Mouse (Mus musculus) MN1 (cell line): ENCODE results near the gene Phrf1.
"Not testable (repeated sequence)": the region's sequence is repeated elsewhere in the genome, so short reads cannot be mapped to it uniquely, and the experiment has no call there.

Experiments used
- DNase-seq: peaks from one replicate; pipeline ENCODE4 v3.0.0-alpha.2; 2016; ENCODE audit warnings: low spot score

Gene Phrf1

DNA sequence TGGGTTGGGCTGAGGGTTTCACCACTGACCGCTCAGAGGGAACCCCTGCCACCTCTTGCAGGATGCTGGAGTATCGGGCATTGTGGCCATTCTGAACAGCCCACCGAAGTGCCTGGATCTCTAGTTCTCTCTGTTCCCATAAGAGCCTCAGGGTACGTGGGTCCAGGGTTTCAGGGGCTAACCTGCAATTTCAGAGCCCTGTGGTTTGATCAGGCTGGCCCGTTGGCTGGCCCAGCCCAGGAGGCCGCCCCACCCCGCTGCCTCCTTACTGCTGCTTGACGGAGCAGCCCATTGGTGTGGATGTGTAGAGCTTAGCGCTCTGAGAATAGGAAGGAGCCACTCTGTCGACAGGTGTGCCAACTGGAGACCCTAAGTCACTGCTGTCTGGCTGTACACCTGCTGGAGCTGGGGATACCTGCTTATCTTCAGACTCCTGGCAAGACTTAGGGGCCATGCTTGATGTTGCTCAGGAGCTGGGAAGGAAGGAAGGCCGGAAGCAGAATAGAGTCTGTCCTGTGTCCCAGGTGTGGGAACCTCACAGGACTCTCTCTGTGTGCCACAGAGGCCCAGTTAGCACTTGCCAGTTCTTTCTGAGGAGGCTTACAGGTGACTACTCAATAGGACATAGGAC is 14.9 kb upstream of the Phrf1 start, which contains the start of gene Lmntd2:
Gene Lmntd2 (minus strand): TSS at position 476 of the 631 bp plus-strand sequence.
- DNase-seq: no peak

DNA sequence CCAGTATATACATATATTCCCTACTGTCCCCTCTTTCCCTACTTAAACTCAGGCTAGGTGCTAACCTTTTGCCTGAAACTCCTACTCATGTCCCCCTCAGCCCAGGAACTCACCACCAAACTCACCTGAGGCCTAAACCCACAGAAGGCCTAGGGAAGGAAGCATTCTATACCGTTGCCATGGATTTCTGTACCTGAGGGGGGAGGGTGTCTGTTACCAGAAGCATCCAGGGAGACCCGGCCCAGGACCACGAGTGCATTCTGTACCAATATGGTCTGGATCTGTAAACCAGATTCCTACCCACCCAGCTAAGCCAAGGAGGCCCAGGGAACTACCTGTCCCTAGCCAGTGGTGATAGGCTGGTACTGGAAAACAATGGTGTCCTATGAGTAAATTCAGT is 14.3 kb upstream of the Phrf1 start:
- no peak for DNase-seq

DNA sequence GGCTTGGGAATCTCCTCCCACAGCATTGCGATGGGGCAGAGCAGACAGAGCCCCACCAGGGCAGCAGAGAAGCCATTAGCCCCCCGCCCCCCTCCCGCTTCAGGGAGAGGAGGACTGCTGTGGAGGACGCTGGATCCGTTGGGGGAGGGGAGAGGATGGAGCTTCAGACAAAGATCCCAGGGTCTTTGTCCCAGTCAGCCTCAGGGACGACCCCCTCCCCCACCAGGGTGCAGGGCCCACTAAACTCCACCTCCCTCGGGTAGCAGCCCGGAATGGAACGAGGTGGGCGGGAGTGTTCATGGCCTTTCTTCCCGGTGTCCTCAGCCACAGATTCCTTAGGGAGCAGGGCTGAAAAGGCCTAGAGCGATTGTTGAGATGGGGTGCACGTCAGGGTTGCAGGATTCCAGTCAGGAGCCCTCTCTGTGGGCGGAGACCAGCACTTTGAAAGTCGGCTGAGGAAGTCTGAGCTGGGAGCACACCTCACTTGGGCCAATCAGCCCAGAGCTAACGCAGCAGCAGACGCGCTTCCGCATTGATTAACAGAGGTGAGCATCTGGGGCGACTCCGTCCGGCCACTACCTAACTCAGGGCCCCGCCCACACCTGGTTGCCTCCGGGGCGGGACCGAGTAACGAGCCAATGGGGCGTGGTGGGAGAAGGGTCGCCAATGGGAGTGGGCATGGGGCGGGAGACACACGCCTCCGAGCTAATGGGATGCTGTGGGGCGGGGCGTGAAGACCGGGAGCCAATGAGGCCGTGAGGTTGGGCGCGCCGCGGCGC is 13.3 kb upstream of the Phrf1 start, which contains the start of gene Rassf7:
Gene Rassf7 (plus strand): TSS at position 760 of the 779 bp plus-strand sequence.
- DNase-seq: peak; percentile 94

DNA sequence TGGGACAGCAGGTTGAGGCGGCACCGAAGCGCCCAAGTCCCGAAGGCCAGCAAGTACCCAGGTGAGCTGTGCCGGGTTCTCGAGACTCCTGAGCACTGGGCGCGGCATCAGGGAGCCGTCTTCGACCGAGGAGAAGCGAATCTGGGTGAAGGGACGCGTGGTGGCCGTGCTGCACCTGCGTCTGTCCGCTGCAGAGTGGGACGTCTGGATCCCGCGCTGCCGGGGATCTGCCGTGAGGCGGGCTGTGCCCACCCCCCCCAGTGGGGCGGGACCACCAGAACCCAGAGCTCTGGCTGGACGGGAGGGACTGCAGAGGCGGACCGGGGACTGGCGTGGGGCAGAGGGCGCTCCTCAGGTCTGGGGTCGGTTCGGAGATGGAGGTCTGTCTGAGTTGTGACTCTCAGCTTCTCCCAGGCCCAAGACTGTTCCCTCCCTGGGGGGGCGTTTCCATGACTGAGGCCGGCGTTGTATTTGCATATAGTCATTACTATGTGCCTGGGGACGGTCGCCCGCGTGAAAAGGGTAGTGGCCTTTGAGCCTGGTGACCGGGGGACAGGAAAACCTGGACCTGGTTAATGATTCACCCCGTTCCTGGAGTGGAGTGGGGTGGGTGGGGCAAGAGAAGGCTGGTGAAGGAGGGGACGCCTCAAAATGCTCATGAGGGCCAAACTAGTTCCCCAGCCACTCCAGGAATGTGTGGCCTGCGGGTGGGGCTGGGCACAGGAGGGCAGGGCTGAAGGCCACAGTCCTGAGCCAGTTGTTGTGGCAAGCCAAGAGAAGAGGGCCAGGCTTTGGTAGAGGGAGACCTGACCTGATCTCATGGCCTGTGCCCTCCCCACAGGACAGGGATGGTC is 12.5 kb upstream of the Phrf1 start:
- DNase-seq: peak; percentile 70

DNA sequence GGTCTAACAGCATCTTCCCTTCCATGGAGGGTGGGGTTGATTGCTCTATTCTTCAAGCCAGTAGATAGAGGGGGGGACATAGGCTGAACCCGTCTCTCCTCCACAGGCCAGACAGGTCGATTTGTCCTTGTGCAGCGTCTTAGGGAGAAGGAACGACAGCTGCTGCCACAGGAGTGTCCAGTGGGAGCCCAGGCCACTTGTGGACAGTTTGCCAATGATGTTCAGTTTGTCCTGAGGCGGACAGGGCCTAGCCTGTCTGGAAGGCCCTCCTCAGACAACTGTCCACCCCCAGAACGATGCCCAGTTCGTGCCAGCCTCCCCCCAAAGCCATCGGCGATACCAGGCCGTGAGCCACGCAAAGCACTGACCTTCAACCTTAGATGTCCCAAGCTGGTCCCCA is 11.7 kb upstream of the Phrf1 start:
- no peak for DNase-seq

DNA sequence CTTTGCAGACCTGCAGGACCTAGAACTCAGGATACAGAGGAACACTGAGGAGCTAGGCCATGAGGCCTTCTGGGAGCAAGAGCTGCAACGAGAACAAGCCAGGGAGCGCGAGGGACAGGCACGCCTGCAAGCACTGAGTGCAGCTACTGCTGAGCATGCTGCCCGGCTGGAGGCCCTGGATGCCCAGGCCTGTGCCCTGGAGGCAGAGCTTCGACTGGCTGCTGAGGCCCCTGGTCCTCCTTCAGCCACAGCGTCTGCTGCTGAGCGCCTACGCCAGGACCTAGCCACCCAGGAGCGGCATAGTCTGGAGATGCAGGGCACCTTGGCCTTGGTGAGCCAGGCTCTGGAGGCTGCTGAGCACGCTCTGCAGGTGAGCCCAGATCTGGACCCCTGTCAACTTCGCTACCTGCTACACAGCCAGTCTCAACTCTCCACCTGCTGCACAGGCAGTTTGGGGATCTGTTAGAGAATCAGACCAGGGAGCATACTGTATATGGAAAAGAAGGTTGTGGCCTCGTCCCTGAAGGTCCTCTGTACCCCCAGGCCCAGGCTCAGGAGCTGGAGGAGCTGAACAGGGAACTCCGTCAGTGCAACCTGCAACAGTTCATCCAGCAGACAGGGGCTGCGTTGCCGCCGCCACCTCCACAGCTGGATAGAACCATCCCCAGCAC is 11.1 kb upstream of the Phrf1 start:
- DNase-seq: no peak

DNA sequence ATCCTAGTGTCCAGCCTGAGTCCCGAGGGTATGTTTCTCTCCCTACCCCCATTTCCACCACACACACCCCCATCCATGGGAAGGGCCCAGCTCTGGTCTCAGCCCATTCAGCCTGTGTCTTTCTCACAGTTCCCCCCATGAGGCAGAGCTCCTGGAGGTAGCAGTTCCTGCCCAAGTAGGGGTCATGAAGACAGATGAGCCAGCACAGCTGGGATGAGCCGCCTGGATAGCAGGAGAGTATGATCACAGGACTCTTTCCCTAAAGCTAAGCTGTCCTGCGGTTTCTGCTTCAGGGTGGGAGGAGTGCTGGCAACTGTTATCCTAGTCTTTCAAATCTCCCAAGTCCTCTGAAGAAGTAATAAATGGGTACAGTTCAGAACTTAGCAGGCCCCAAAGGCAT is 10.4 kb upstream of the Phrf1 start:
- no peak for DNase-seq

DNA sequence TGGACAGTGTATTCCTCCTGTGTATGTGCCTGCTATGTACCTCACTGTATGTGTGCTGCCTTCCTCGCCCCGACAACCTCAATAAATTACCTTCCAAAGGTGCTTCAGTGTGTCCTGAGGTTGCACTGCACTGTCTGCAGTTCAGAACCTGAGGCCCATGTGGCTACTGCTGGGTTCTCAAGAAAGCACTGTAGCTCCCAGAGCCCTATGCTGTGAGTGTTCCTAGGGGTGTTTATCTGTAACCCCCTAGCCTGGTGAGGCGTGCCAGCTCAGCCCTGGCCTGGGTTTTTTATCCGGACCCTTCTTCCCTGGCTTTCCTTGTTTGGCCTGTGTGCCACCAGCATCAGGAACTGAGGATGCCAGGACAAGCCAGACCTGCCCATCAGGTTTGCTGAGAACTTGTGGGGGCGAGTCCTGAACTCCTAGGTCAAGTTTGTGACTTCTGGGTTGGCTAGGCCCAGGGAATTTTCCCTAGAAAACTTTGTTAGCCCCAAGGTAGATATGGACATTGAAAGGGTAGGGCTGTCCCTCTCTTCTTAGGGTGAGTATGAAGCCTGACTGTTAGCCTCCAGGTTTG is 9.9 kb upstream of the Phrf1 start:
- DNase-seq: no peak

DNA sequence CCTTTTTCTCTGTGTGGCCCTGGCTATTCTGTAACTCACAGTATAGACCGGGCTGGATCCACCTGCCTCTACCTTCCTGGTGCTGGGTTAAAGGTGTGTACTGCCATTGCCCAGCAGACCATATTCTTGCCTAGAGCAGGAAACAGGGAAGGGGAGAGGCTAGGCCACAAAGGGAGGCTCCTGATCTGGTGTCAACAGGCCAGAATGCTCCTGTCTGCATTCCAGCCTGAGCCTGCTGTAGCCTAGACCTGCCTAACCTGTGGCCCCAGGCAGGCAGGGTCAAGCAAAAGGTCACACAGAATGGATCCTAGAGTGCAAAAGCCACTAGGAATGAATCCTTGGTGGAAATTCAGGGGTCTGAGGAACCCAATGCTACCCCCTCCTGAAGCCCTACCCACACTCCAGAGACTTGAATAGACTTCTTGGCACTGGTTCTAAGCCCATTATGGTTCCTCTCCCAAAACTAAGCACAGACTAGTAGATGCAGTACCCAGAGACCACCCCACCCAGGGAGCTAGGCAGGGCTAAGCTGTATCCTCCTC is 9.0 kb upstream of the Phrf1 start:
- DNase-seq: no peak

DNA sequence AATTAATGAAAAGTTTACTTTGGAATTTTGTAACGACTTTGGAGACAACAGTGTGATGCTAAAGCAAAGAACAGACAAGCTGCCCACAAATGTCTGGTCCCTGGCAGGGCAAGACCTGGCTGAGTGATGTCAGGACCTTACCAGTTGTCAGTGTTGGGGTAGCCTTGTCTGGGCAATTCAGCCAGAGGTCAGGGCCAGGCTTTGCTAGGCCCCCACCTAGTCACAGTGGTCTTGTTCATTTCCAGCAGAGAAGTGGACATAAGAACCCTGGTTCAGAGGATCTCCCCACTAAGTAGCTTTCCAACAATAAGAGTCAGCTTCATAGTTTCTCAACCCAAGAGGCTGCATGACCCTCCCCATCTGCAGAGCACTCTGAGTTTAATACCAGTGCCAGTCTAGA is 8.2 kb upstream of the Phrf1 start:
- DNase-seq: no peak

DNA sequence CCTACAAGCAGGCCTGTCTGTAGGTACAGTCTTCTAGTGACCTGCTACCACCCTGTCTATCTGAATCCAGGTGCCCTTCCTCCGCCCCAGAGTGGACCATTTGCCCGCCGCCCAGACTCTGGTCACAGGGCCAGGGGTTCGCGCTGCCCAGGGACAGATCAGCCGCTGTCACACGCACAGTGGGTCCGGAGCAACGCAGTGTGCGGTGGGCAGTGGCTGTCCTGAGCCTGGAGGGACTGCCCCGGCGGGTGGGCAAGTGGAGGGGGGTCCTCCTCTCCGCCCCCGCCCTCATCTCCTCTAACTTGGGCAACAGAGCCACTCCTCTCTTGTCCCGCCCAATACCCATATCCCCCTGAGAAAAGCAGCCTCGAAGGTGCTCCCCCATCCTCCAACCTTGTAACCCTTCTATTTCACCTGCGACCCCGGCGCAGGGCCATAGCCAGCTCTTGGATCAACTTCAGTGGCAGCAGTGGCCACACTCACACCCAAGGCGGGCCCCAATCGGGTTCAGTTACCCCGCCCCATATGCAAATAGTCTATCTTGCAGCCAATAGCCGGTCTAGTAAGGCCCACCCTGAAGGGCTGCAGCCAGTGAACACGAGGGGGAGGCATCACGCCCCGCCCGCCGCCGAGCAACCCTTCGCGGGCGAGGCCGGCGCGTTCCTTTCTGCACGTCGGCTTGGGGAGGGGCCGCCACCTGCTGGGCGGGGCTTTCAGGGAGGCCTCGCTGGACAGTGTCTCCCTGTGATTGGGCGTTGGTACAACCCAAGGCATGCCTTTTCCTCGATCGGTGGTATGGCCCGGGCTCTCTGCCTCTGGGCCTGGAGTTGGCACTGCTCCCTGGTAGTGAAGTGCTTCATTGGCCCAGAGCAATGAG is 7.1 kb upstream of the Phrf1 start:
- DNase-seq: peak; percentile 98

DNA sequence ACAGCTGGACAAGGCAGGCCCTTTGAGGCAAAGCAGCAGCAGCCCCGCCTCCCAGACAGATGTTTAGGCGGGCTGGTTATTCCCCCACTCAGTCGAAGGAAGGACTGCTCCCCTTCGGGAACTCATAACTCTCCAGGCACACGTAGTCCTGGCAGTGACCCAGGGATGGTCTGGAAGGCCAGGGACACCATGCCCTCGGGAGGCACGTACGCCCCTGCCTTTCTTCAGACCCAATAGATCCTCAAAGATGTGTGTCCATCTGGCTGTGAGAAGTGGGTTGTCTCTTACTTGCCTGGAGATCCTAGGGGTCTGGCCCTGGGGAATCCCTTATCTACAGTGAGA is 6.5 kb upstream of the Phrf1 start:
- DNase-seq: no peak

DNA sequence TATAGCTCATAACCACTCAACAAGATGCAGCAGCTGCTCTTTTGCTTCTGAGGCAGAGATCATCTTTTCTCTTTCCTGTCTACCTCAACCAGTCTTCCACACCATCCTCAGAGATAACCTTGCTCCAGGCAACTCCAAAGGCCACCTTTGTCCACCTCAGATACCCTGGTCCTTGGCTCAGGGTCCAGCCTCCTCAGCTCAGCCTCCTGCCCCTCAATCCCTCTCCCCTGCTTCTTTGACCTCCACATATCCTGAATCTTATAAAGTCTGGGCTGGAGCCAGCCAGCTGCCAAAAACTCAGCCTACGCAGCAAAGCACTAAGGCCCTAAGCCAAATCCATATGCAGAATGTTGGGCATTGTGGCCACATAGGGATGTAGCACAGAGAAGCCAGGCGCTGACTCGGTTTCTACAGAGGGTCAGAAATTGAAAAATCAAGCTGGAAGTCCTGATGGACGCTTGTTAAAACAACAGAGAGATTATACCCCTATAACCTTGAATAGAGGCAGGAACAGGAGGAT is 5.8 kb upstream of the Phrf1 start:
- DNase-seq: peak; percentile 19

DNA sequence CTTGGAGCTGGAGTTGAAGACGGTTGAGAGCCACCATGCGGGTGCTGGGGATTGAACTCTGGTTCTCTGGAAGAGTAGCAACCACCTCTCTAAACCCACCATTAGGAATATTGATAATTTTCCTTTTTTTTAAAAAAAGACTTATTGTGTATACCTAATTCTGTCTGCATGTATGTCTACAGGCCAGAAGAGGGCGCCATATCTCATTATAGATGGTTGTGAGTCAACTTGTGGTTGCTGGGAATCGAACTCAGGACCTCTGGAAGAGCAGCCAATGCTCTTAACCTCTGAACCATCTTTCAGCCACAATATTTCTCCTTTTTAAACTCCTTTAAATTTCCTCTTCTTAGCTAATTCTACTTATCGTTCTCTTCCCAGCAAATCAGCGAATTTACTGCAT is 2.0 kb upstream of the Phrf1 start:
- DNase-seq: no peak

DNA sequence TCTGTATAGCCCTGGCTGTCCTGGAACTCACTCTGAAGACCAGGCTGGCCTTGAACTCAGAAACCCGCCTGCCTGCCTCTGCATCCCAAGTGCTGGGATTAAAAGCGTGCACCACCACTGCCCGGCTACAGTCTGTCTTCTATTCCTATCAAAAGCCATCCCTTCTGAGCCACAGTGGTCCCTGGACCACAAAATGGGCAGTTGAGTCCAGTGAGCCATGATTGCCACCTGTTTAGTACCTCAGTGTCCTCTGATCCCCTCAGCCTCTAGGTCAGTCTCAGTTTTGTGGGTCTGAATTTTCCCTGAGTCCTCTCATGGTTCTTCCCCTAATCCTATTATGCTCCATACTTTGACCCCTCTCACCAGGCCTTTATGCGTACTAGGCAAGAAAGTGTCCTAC is 788 bp upstream of the Phrf1 start:
- DNase-seq: no peak

DNA sequence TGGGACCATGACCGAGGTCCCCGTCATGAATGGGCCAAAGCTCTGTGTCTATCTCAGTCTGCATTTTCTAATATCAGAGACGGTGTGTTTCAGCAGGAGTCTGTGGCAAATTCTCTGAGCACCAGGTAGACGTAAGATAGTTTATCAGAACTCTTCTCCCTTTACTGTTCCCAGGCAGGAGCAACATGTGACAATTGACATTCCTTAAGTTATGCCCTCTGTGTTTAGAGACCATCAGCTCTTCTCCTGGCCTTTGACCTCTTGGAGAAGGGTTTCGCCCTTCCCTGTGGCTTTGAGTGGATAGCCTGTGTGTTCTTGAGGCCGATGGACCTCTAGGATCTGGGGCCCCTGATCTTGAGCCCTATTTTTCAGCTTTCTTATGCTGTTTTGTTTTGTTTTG is 1.1 kb downstream of the Phrf1 start:
- DNase-seq: no peak

DNA sequence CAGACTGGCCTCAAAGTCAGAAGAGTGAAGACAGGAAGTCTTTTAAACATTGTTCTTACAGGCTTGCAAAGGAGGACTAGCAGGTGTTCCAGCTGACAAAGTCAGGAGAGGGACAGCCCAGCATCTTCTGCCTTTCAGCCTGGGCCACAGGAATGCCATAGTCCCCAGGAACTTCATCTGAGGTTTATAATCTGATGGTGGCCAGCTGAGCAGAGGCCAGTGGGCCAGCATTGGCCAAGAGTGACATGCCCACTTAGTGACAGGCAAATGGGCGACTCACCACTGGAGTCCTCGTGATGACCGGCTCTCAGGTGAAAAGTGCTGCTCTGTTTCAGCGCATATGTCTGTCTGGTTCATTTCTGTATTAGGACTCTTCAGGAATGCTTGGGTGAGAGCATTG is 2.0 kb downstream of the Phrf1 start:
- no peak for DNase-seq

DNA sequence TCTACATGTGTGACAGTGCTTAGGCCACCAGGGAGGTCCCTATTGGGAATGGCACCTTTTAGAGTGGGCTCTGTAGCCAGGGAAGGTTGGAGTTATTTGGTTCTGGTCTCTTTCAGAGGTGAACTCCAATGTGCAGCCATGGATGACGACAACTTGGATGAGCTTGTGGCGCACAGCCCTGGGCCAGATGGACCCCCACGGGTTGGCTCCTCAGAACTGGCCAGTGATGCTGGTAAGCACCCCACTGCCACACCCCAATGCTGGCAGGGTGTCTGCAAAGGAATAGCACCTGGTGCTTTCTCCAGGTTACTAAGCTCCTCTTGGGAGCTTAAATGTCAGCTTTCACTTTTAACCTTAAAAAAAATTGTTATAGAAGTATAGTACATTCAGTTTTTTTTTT is 2.5 kb downstream of the Phrf1 start:
- no peak for DNase-seq

DNA sequence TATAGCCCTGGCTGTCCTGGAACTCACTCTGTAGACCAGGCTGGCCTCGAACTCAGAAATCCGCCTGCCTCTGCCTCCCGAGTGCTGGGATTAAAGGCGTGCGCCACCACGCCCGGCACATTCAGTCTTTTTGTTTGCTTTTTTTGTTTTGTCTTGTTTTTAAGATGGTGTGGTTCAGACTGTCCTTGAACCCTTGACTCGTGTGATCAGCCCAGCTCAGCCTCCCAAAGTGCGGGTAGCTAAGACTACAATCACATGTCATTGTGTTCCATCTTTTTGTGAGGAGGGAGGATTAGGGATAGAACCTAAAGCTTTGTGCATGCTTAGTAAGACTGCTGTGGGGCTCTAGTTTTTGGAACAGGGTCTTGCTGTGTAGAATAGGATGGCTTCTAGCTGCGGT is 3.0 kb downstream of the Phrf1 start:
- no peak for DNase-seq

DNA sequence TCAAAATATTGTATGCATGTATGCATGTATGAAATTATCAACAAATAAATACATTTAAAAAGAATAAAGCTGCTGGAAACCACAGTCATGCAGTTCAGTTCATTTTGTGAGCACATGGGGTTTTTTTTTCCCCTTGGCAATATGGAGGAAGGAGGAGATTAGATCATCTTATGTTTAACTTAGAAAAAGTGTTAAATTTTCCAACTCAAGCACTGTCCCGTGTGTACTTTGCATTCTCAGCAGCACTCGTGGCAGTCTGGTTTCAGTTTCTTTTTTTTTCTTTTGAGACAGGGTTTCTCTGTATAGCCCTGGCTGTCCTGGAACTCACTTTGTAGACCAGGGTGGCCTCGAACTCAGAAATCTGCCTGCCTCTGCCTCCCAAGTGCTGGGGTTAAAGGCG is 21.9 kb downstream of the Phrf1 start:
- not testable (repeated sequence) for DNase-seq
